Mouse (Mus musculus): Measurements from ENCODE around the gene Vmn1r236.

DNA sequence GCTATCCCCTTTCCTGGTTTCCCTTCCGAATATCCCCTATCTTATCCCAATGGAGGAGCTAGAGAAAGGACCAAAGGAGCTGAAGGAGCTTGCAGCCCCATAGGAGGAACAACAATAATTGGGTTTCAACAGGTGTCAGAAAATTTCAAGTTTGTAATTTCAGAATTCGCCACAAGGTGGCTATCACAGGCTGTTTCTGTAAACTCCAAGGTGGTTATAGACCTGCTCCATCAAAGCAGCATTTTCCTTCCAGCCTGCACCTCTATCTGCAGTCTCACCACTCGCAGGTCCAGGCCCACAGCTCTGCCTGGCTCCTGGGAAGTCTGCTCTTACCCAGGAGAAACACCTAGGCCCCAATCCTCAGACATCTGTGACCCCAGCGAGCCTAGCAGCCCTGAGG, 10.6 kb upstream of the Vmn1r236 start:
- TF ChIP-seq CHD2 (IDR thresholded peaks at IDR 0.05; ENCODE audit: low read depth, low read length) = no peak
- peak; percentile 84; the same call in 1 of the 2 replicates for TF ChIP-seq ZC3H11A (IDR thresholded peaks at IDR 0.05; ENCODE audit: borderline replicate concordance, low read depth, low read length)
- TF ChIP-seq ZNF384 (IDR thresholded peaks at IDR 0.05; ENCODE audit: low read depth, low read length) = no peak
- TF ChIP-seq HCFC1 (IDR thresholded peaks at IDR 0.05; ENCODE audit: borderline replicate concordance, insufficient read depth, low read length) = no peak
- no peak for TF ChIP-seq MAFK (IDR thresholded peaks at IDR 0.05; ENCODE audit: insufficient read depth, low read depth, low read length)
